Mouse (Mus musculus) urinary bladder, postnatal 25 days (tissue): ENCODE data around the gene Olfr1170.

Experiments used
- DNase-seq: peaks from one replicate; pipeline ENCODE4 v3.0.0; 2022; ENCODE audit warnings: low spot score

The Olfr1170 gene

DNA sequence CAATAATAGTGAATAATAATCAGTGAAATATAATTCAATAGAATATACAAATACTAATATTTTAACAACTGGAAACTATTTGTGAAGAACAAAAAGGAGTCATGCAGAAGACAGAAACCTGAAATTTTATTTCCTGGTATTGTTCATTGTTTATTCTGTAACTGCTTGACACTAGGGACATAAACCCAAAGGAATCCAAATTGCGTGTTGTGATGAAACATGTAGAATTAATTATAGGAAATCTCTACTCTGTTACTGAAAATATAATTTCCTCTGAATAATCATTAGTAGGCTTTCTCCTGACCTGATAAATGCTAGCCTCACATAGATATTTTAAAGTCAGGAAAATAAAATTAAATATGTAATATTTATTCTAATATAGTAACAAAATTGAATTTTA lies at the start of gene Olfr1170:
Olfr1170 (minus strand) TSS at position 101 of the 400 bp plus-strand sequence.
- DNase-seq, result no peak

DNA sequence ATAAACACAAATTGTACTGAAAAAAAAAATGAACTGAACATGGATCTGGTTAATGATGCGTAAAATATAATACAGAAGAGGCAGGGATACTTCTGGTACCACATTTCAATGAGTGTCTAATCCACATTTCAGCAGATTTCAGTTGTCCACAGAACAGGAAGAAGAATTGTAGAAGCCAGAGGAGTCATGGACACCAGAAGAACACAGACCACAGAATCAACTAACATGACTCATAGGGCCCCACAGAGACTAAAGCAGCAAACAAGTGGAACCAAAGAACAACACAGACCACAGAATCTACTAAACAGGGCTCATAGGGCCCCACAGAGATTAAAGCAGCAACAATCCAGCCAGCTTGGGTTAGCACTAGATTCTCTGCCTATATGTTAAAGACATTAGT lies 7.3 kb downstream of the Olfr1170 start:
- no peak for DNase-seq

DNA sequence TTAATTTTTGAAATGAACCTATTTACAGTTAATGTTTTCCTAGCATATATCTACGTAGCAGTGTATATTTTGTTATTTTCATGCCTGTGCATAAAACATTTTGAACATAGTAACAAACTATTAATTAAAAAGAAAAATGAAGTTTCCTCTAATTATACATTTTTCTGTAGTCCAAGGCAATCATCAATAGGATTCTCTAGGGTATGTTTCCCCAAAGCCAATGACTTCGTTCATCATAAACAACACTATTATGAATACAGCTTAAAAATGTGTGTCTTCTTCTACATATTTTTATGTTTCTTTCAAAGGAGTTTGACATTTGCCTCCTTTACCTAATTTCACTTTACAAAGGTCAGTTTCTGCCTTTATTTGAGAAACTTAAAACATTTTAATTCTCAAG lies 46.6 kb downstream of the Olfr1170 start, which contains the start of gene Olfr1168:
Olfr1168 (plus strand) TSS at position 301 of the 400 bp plus-strand sequence.
- DNase-seq, result no peak
